Mouse (Mus musculus) left cerebral cortex, postnatal 14 days (tissue): Measurements from ENCODE around the gene Rsrc2. TPM values are rescaled to one million over a fixed set of nuclear protein-coding genes. Genes with fewer than 3 reads are reported as not detected.

ENCODE experiments used
- DNase-seq, 2 experiments: peaks; one replicate each; pipeline ENCODE4 v3.0.0; 2021 to 2022; ENCODE audit warnings: low spot score in 2 of 2, mixed read lengths in 1 of 2
- intact Hi-C: fragments of 180-260 bp; cut with DNase I; formaldehyde crosslinking; loops from one replicate; pipeline ENCODE4 v1.15.1; 2025
- total RNA-seq, 2 experiments: library from RNA; stranded (reverse); gene quantifications; 2 replicates each; pipeline ENCODE4 v1.2.3; 2021

Rsrc2 gene
- total RNA-seq, 2 experiments from 2014 or later = 80.9 to 89.4 TPM

GRCm38 (mm10) chr5:123708598-123708997 lies 40.6 kb downstream of the Rsrc2 start:
- intact Hi-C loops = no loop called here
- DNase-seq = no peak

- intact Hi-C loops = no loop called here
- DNase-seq = peak; percentile 50 to 51
Measured at GRCm38 (mm10) chr5:123700625-123701024, 48.6 kb downstream of the Rsrc2 start.

- DNase-seq = peak; percentile 68 to 71
- intact Hi-C loops = loop anchor here (1.0 kb wide), 1 partner anchor 73 kb away; no protein-coding TSS in a partner anchor
Measured at GRCm38 (mm10) chr5:123699198-123699597, 50.0 kb downstream of the Rsrc2 start.

GRCm38 (mm10) chr5:123696961-123697360 lies 52.3 kb downstream of the Rsrc2 start:
- no peak for DNase-seq
- intact Hi-C loops = no loop called here

GRCm38 (mm10) chr5:123696244-123696643 lies 53.0 kb downstream of the Rsrc2 start:
- intact Hi-C loops = no loop called here
- no peak for DNase-seq

GRCm38 (mm10) chr5:123694468-123694867 lies 54.7 kb downstream of the Rsrc2 start:
- intact Hi-C loops = no loop called here
- no peak for DNase-seq

GRCm38 (mm10) chr5:123684221-123685144 lies 64.7 kb downstream of the Rsrc2 start, which contains the start of gene Clip1:
Gene Clip1, minus strand, starts transcription at chr5:123684618.
- intact Hi-C loops = loop anchor here (5.0 kb wide), 1 partner anchor 52 kb away; no protein-coding TSS in a partner anchor
- DNase-seq = peak; percentile 53 to 73

GRCm38 (mm10) chr5:123683377-123684220 lies 65.6 kb downstream of the Rsrc2 start:
- intact Hi-C loops = loop anchor here (5.0 kb wide), 1 partner anchor 51 kb away; no protein-coding TSS in a partner anchor
- DNase-seq = peak in 1 of 2 experiments; percentile 33

- intact Hi-C loops = loop anchor here (5.0 kb wide), 1 partner anchor 51 kb away; no protein-coding TSS in a partner anchor
- peak in 1 of 2 experiments; percentile 49 for DNase-seq
Measured at GRCm38 (mm10) chr5:123683043-123683376, 66.2 kb downstream of the Rsrc2 start.

GRCm38 (mm10) chr5:123682372-123682771 lies 66.8 kb downstream of the Rsrc2 start:
- intact Hi-C loops = loop anchor here (5.0 kb wide), 1 partner anchor 50 kb away; no protein-coding TSS in a partner anchor
- DNase-seq = no peak

- intact Hi-C loops = loop anchor here (5.0 kb wide), 1 partner anchor 47 kb away; no protein-coding TSS in a partner anchor
- no peak for DNase-seq
Measured at GRCm38 (mm10) chr5:123679546-123680263, 69.5 kb downstream of the Rsrc2 start.

GRCm38 (mm10) chr5:123679106-123679505 lies 70.1 kb downstream of the Rsrc2 start:
- DNase-seq = no peak
- intact Hi-C loops = no loop called here

Other genes with a start within 250 kb of the Rsrc2 start
- under 1 TPM; 0.61 to 0.99 TPM for gene B3gnt4, start 239.0 kb downstream of the Rsrc2 start, total RNA-seq
- 10 to 100 TPM; 37.8 TPM for gene Diablo, start 225.2 kb downstream of the Rsrc2 start, total RNA-seq
- gene Gm49027, start 223.9 kb downstream of the Rsrc2 start, total RNA-seq = 1 to 10 TPM; 7.1 to 7.4 TPM
- gene Vps33a, start 176.4 kb downstream of the Rsrc2 start, total RNA-seq = 10 to 100 TPM; 79.1 to 83.3 TPM
- gene Clip1, start 64.8 kb downstream of the Rsrc2 start, total RNA-seq = 100 to 1,000 TPM; 117 to 132 TPM
- 10 to 100 TPM; 37.0 to 37.2 TPM for gene Zcchc8, start 28.3 kb downstream of the Rsrc2 start, total RNA-seq
- gene Kntc1, start 302 bp upstream of the Rsrc2 start, total RNA-seq = under 1 TPM; 0.83 to 0.87 TPM
- not detected for gene Hcar2, start 116.1 kb upstream of the Rsrc2 start, total RNA-seq
- 1 to 10 TPM; 1.3 to 2.0 TPM for gene Hcar1, start 130.6 kb upstream of the Rsrc2 start, total RNA-seq
- gene Denr, start 157.8 kb upstream of the Rsrc2 start, total RNA-seq = 10 to 100 TPM; 65.6 to 70.7 TPM
- not detected for gene Gm43518, start 178.0 kb upstream of the Rsrc2 start, total RNA-seq
- gene Ccdc62, start 181.3 kb upstream of the Rsrc2 start, total RNA-seq = 1 to 10 TPM; 2.7 to 4.2 TPM
- gene Hip1r, start 224.2 kb upstream of the Rsrc2 start, total RNA-seq = 10 to 100 TPM; 82.6 to 85.0 TPM